Mouse (Mus musculus): ENCODE data around the gene Col5a3.

The Col5a3 gene

GRCm38 (mm10) chr9:20790345-20790744 is 24.5 kb downstream of the Col5a3 start:
- H3K4me1 ChIP-seq (replicated peaks; ENCODE audit: low read depth, low read length) = peaks cover 20% of the 10 kb centered on the region
- no peaks in the 10 kb centered on the region for H3K36me3 ChIP-seq (ENCODE audit: insufficient read depth, low read length)
- no peak overlapping the region for H3K4me3 ChIP-seq (replicated peaks; ENCODE audit: low read length)
- H3K27me3 ChIP-seq (ENCODE audit: insufficient read depth, low read length) = 0 out of 2 replicates have a peak, but pooled peaks cover 6% of the 10 kb centered on the region
- peaks cover 6% of the 10 kb centered on the region for H3K9me3 ChIP-seq (ENCODE audit: low read length)
- TF ChIP-seq CTCF (conservative IDR thresholded peaks at IDR 0.05; ENCODE audit: low read length) (no peak), NANOG (IDR thresholded peaks at IDR 0.05; ENCODE audit: borderline replicate concordance, low read length) (no peak), POU5F1 (IDR thresholded peaks at IDR 0.05; ENCODE audit: borderline replicate concordance, low read length) (no peak)

- Histone ChIP-seq H3K9me3 (ENCODE audit: low read length) (peaks cover 6% of the 10 kb centered on the region), H3K4me3 (replicated peaks; ENCODE audit: low read length) (no peak overlapping the region)
These were observed 25.2 kb downstream of the Col5a3 start for GRCm38 (mm10) chr9:20789651-20790050.

GRCm38 (mm10) chr9:20787992-20788391 is 26.9 kb downstream of the Col5a3 start:
- H3K36me3 ChIP-seq (ENCODE audit: insufficient read depth, low read length) = no peaks in the 10 kb centered on the region
- H3K4me3 ChIP-seq (replicated peaks; ENCODE audit: low read length) = no peak overlapping the region
- TF ChIP-seq CTCF (conservative IDR thresholded peaks at IDR 0.05; ENCODE audit: low read length) (peak; percentile 48), POU5F1 (IDR thresholded peaks at IDR 0.05; ENCODE audit: borderline replicate concordance, low read length) (no peak)
- peaks cover 6% of the 10 kb centered on the region; the same call in 1 of the 2 replicates for H3K27me3 ChIP-seq (ENCODE audit: insufficient read depth, low read length)
- peaks cover 6% of the 10 kb centered on the region for H3K9me3 ChIP-seq (ENCODE audit: low read length)
- peaks cover 6% of the 10 kb centered on the region for H3K4me1 ChIP-seq (replicated peaks; ENCODE audit: low read depth, low read length)

More at GRCm38 (mm10) chr9:20789651-20790050, 25.2 kb downstream of the Col5a3 start:
- no peak for TF ChIP-seq NANOG (IDR thresholded peaks at IDR 0.05; ENCODE audit: borderline replicate concordance, low read length)
- H3K4me1 ChIP-seq (replicated peaks; ENCODE audit: low read depth, low read length) = peaks cover 20% of the 10 kb centered on the region
- H3K36me3 ChIP-seq (ENCODE audit: insufficient read depth, low read length) = no peaks in the 10 kb centered on the region
- H3K27me3 ChIP-seq (ENCODE audit: insufficient read depth, low read length) = 0 out of 2 replicates have a peak, but pooled peaks cover 6% of the 10 kb centered on the region

GRCm38 (mm10) chr9:20785055-20785454 is 29.8 kb downstream of the Col5a3 start:
- no peaks in the 10 kb centered on the region for H3K36me3 ChIP-seq (ENCODE audit: insufficient read depth, low read length)
- H3K4me3 ChIP-seq (replicated peaks; ENCODE audit: low read length) = no peak overlapping the region
- TF ChIP-seq CTCF (conservative IDR thresholded peaks at IDR 0.05; ENCODE audit: low read length) (no peak), POU5F1 (IDR thresholded peaks at IDR 0.05; ENCODE audit: borderline replicate concordance, low read length) (no peak), NANOG (IDR thresholded peaks at IDR 0.05; ENCODE audit: borderline replicate concordance, low read length) (no peak)
- peaks cover 6% of the 10 kb centered on the region; the same call in 1 of the 2 replicates for H3K27me3 ChIP-seq (ENCODE audit: insufficient read depth, low read length)
- no peaks in the 10 kb centered on the region for H3K4me1 ChIP-seq (replicated peaks; ENCODE audit: low read depth, low read length)
- H3K9me3 ChIP-seq (ENCODE audit: low read length) = peaks cover 12% of the 10 kb centered on the region

- H3K4me1 ChIP-seq (replicated peaks; ENCODE audit: low read depth, low read length) = no peaks in the 10 kb centered on the region
- no peak overlapping the region for H3K4me3 ChIP-seq (replicated peaks; ENCODE audit: low read length)
- H3K9me3 ChIP-seq (ENCODE audit: low read length) = peaks cover 13% of the 10 kb centered on the region
- peaks cover 6% of the 10 kb centered on the region; the same call in 1 of the 2 replicates for H3K27me3 ChIP-seq (ENCODE audit: insufficient read depth, low read length)
- H3K36me3 ChIP-seq (ENCODE audit: insufficient read depth, low read length) = no peaks in the 10 kb centered on the region
- TF ChIP-seq CTCF (conservative IDR thresholded peaks at IDR 0.05; ENCODE audit: low read length) = no peak
- TF ChIP-seq NANOG (IDR thresholded peaks at IDR 0.05; ENCODE audit: borderline replicate concordance, low read length) = no peak
- no peak for TF ChIP-seq POU5F1 (IDR thresholded peaks at IDR 0.05; ENCODE audit: borderline replicate concordance, low read length)
These were observed 33.6 kb downstream of the Col5a3 start for GRCm38 (mm10) chr9:20781286-20781685.

GRCm38 (mm10) chr9:20765274-20765673 is 49.6 kb downstream of the Col5a3 start:
- no peak overlapping the region for H3K4me3 ChIP-seq (replicated peaks; ENCODE audit: low read length)
- peaks cover 11% of the 10 kb centered on the region for H3K4me1 ChIP-seq (replicated peaks; ENCODE audit: low read depth, low read length)
- peaks cover 5% of the 10 kb centered on the region; the same call in 1 of the 2 replicates for H3K27me3 ChIP-seq (ENCODE audit: insufficient read depth, low read length)
- no peaks in the 10 kb centered on the region for H3K36me3 ChIP-seq (ENCODE audit: insufficient read depth, low read length)
- H3K9me3 ChIP-seq (ENCODE audit: low read length) = no peaks in the 10 kb centered on the region
- no peak for TF ChIP-seq CTCF (conservative IDR thresholded peaks at IDR 0.05; ENCODE audit: low read length)
- TF ChIP-seq POU5F1 (IDR thresholded peaks at IDR 0.05; ENCODE audit: borderline replicate concordance, low read length) = no peak
- TF ChIP-seq NANOG (IDR thresholded peaks at IDR 0.05; ENCODE audit: borderline replicate concordance, low read length) = no peak

- no peaks in the 10 kb centered on the region for H3K36me3 ChIP-seq (ENCODE audit: insufficient read depth, low read length)
- no peak for TF ChIP-seq NANOG (IDR thresholded peaks at IDR 0.05; ENCODE audit: borderline replicate concordance, low read length)
- no peak for TF ChIP-seq POU5F1 (IDR thresholded peaks at IDR 0.05; ENCODE audit: borderline replicate concordance, low read length)
- no peak for TF ChIP-seq CTCF (conservative IDR thresholded peaks at IDR 0.05; ENCODE audit: low read length)
- H3K9me3 ChIP-seq (ENCODE audit: low read length) = no peaks in the 10 kb centered on the region
- H3K4me1 ChIP-seq (replicated peaks; ENCODE audit: low read depth, low read length) = peaks cover 11% of the 10 kb centered on the region
- H3K27me3 ChIP-seq (ENCODE audit: insufficient read depth, low read length) = peaks cover 12% of the 10 kb centered on the region
- no peak overlapping the region for H3K4me3 ChIP-seq (replicated peaks; ENCODE audit: low read length)
These were observed 51.8 kb downstream of the Col5a3 start for GRCm38 (mm10) chr9:20763099-20763498.

GRCm38 (mm10) chr9:20762197-20762961 is 52.5 kb downstream of the Col5a3 start:
- no peaks in the 10 kb centered on the region for H3K9me3 ChIP-seq (ENCODE audit: low read length)
- peaks cover 12% of the 10 kb centered on the region for H3K27me3 ChIP-seq (ENCODE audit: insufficient read depth, low read length)
- no peak overlapping the region for H3K4me3 ChIP-seq (replicated peaks; ENCODE audit: low read length)
- peaks cover 12% of the 10 kb centered on the region for H3K4me1 ChIP-seq (replicated peaks; ENCODE audit: low read depth, low read length)
- H3K36me3 ChIP-seq (ENCODE audit: insufficient read depth, low read length) = no peaks in the 10 kb centered on the region
- TF ChIP-seq NANOG (IDR thresholded peaks at IDR 0.05; ENCODE audit: borderline replicate concordance, low read length) (no peak), POU5F1 (IDR thresholded peaks at IDR 0.05; ENCODE audit: borderline replicate concordance, low read length) (no peak), CTCF (conservative IDR thresholded peaks at IDR 0.05; ENCODE audit: low read length) (no peak; the same call in 1 of the 2 replicates)
